Mouse (Mus musculus): ENCODE measurements at regions not wholly inside any gene's neighbourhood (a gene's known extent, or its start where the extent isn't known, plus 50 kb on each side); places are given as distances from the start of the nearest gene placed in this dataset.

GRCm38 (mm10) chr19:18015371-18015770 is 177.9 kb upstream of the Pcsk5 start:
- TF ChIP-seq CTCF (IDR thresholded peaks at IDR 0.05) (no peak), EP300 (IDR thresholded peaks at IDR 0.05) (no peak)

All from lung, postnatal 0 days (tissue).